Mouse (Mus musculus) lung, postnatal 10 days (tissue): ENCODE measurements around the gene Lpp.

Source experiments
- DNase-seq: peaks from one replicate; pipeline ENCODE4 v3.0.0; 2021

Gene Lpp

GRCm38 (mm10) chr16:24506237-24506636 lies 112.9 kb downstream of the Lpp start:
- DNase-seq, result no peak

GRCm38 (mm10) chr16:24506740-24507139 lies 113.4 kb downstream of the Lpp start:
- no peak for DNase-seq

GRCm38 (mm10) chr16:24507927-24508540 lies 114.7 kb downstream of the Lpp start:
- no peak for DNase-seq

GRCm38 (mm10) chr16:24509100-24509812 lies 115.9 kb downstream of the Lpp start:
- DNase-seq, result no peak

- DNase-seq, result no peak
These were observed 116.5 kb downstream of the Lpp start for GRCm38 (mm10) chr16:24509813-24510166.

- no peak for DNase-seq
These were observed 119.9 kb downstream of the Lpp start for GRCm38 (mm10) chr16:24513228-24513627.

- DNase-seq, result no peak
These were observed 121.8 kb downstream of the Lpp start for GRCm38 (mm10) chr16:24514802-24515727.

- DNase-seq, result no peak
These were observed 123.7 kb downstream of the Lpp start for GRCm38 (mm10) chr16:24516993-24517392.

GRCm38 (mm10) chr16:24517501-24518042 lies 124.3 kb downstream of the Lpp start:
- DNase-seq, result peak; percentile 55

GRCm38 (mm10) chr16:24518785-24519184 lies 125.5 kb downstream of the Lpp start:
- no peak for DNase-seq

GRCm38 (mm10) chr16:24527219-24527618 lies 133.9 kb downstream of the Lpp start:
- no peak for DNase-seq

GRCm38 (mm10) chr16:24531681-24532080 lies 138.4 kb downstream of the Lpp start:
- DNase-seq, result no peak

GRCm38 (mm10) chr16:24535221-24535620 lies 141.9 kb downstream of the Lpp start:
- DNase-seq, result no peak

- no peak for DNase-seq
These were observed 143.0 kb downstream of the Lpp start for GRCm38 (mm10) chr16:24536261-24536660.

- DNase-seq, result no peak
These were observed 145.7 kb downstream of the Lpp start for GRCm38 (mm10) chr16:24539003-24539402.

GRCm38 (mm10) chr16:24542864-24543263 lies 149.6 kb downstream of the Lpp start:
- DNase-seq, result peak; percentile 9

GRCm38 (mm10) chr16:24545366-24545765 lies 152.1 kb downstream of the Lpp start:
- DNase-seq, result no peak

GRCm38 (mm10) chr16:24558458-24558857 lies 165.2 kb downstream of the Lpp start:
- DNase-seq, result no peak

GRCm38 (mm10) chr16:24559811-24560210 lies 166.5 kb downstream of the Lpp start:
- peak; percentile 46 for DNase-seq

GRCm38 (mm10) chr16:24560998-24561397 lies 167.7 kb downstream of the Lpp start:
- DNase-seq, result no peak

GRCm38 (mm10) chr16:24561602-24562001 lies 168.3 kb downstream of the Lpp start:
- DNase-seq, result no peak

GRCm38 (mm10) chr16:24565311-24565710 lies 172.0 kb downstream of the Lpp start:
- DNase-seq, result no peak

- peak; percentile 53 for DNase-seq
These were observed 173.0 kb downstream of the Lpp start for GRCm38 (mm10) chr16:24566277-24566676.
